Mouse (Mus musculus) Patski (cell line): ENCODE results near the gene Tmem263. TPM values are rescaled to one million over a fixed set of nuclear protein-coding genes. Genes with fewer than 3 reads are reported as not detected.
A peak's percentile ranks its signal among the peaks of the same experiment; 100 is the strongest.

ENCODE experiments used
- ATAC-seq: fragments of 100-300 bp; one replicate; pipeline ENCODE4 v1.8.0; 2021
- CTCF ChIA-PET: fragments of 350-600 bp; sonication (Branson Sonifier 250); formaldehyde crosslinking; loops from one replicate; lab custom pipeline; 2022; ENCODE audit warnings: inconsistent platforms; lab: Charles Lee
- POLR2A ChIA-PET: fragments of 350-600 bp; sonication (Branson Sonifier 250); formaldehyde crosslinking; loops from one replicate; lab custom pipeline; 2022; ENCODE audit warnings: antibody characterized with exemption, inconsistent platforms; lab: Charles Lee
- DNase-seq: peaks from one replicate; pipeline ENCODE4 v3.0.0-alpha.2; 2011; ENCODE audit warnings: low read depth, low spot score
- H3K27me3 ChIP-seq: fragments of 371-371 bp; one replicate; pipeline ENCODE4 v1.5.1; 2021
- CTCF ChIP-seq: fragments of 100-300 bp; IDR thresholded peaks from one replicate; pipeline ENCODE4 v1.5.1; 2021
- in situ Hi-C: fragments of 300-500 bp; cut with MboI; formaldehyde crosslinking; loops from 3 replicates; pipeline ENCODE4 v1.11.1; 2018; ENCODE audit warnings: low pct_unique_long_range_greater_than_20kb, mixed read lengths
- polyA plus RNA-seq: library from polyadenylated mRNA; unstranded; gene quantifications from one replicate; pipeline ENCODE4 v1.2.3, GENCODE M21; 2021

Tmem263 gene
- 26.5 TPM for polyA plus RNA-seq

GRCm38 (mm10) chr10:85102247-85103084 is at the start of gene Tmem263, which contains the start of gene Fhl4:
Gene Tmem263 (plus strand): TSS chr10:85102627.
Gene Fhl4 (minus strand): TSS chr10:85102495.
- DNase-seq: no peak
- ChIA-PET CTCF (interaction anchor here (1.0 kb wide), 1 partner anchor 18 kb away, joined by 3 read pairs; no protein-coding TSS in a partner anchor), POLR2A (no interaction called here)
- peak; percentile 86 for ATAC-seq
- TF ChIP-seq CTCF: no peak
- no peaks in the 10 kb centered on the region for H3K27me3 ChIP-seq
- in situ Hi-C loops: no loop called here

- in situ Hi-C loops: no loop called here
- no peaks in the 10 kb centered on the region for H3K27me3 ChIP-seq
- CTCF ChIA-PET: no interaction called here
- TF ChIP-seq CTCF: no peak
- DNase-seq (no peak), ATAC-seq (no peak)
- POLR2A ChIA-PET: no interaction called here
Observed at GRCm38 (mm10) chr10:85054876-85055275, 47.6 kb upstream of the Tmem263 start.

- ATAC-seq (no peak), DNase-seq (no peak)
- TF ChIP-seq CTCF: no peak
- POLR2A ChIA-PET: no interaction called here
- H3K27me3 ChIP-seq: no peaks in the 10 kb centered on the region
- in situ Hi-C loops: no loop called here
- CTCF ChIA-PET: no interaction called here
Observed at GRCm38 (mm10) chr10:85071605-85072152, 30.7 kb upstream of the Tmem263 start.

DNA sequence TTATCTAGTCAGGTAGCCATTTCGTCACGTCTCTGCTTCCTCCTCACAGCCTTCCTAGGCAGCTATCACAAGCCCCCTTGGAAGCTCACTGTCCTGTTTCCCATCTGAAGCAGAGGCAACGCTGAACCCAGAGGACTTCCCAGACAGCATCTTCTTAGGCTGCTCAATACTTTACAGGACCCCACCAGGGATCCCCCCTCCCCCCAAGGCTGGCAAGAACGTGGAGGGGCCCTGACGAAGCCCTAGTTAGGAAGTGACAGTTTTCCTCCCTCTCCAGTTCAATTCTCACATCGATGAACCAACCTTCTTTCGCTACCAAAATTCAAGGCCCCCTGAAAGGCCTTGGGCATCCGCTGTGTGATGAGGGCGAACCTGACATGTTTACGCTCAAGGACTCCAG is 586 bp upstream of the Tmem263 start:
- in situ Hi-C loops: no loop called here
- no peak for TF ChIP-seq CTCF
- ATAC-seq (no peak), DNase-seq (no peak)
- POLR2A ChIA-PET: no interaction called here
- no peaks in the 10 kb centered on the region for H3K27me3 ChIP-seq
- CTCF ChIA-PET: no interaction called here

- POLR2A ChIA-PET: no interaction called here
- ATAC-seq (peak; percentile 48), DNase-seq (no peak)
- in situ Hi-C loops: no loop called here
- TF ChIP-seq CTCF: no peak
- no peaks in the 10 kb centered on the region for H3K27me3 ChIP-seq
- CTCF ChIA-PET: interaction anchor here (1.0 kb wide), 1 partner anchor 17 kb away, joined by 3 read pairs; no protein-coding TSS in a partner anchor
Observed at GRCm38 (mm10) chr10:85103085-85103885, 858 bp downstream of the Tmem263 start.

DNA sequence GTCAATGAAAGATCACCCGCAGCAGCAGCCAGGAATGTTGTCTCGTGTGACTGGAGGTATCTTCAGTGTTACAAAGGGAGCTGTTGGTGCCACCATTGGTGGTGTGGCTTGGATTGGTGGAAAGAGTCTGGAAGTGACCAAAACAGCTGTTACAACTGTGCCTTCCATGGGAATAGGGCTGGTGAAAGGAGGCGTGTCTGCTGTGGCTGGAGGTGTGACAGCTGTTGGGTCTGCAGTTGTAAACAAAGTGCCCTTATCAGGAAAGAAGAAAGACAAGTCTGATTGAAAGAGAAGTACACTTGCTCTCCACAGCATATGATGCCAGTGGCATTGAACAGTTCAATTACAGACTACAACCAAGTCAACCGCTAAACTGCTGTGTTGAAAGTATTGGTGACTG is 12.0 kb downstream of the Tmem263 start:
- H3K27me3 ChIP-seq: no peaks in the 10 kb centered on the region
- in situ Hi-C loops: no loop called here
- POLR2A ChIA-PET: no interaction called here
- no peak for ATAC-seq
- CTCF ChIA-PET: interaction anchor here (2.5 kb wide), 1 partner anchor 13 kb away, joined by 8 read pairs; the partner anchor contains the start of gene Mterf2
- no peak for DNase-seq
- TF ChIP-seq CTCF: no peak

GRCm38 (mm10) chr10:85125184-85125583 is 22.8 kb downstream of the Tmem263 start:
- TF ChIP-seq CTCF: no peak
- in situ Hi-C loops: no loop called here
- ChIA-PET POLR2A (no interaction called here), CTCF (no interaction called here)
- DNase-seq (no peak), ATAC-seq (no peak)
- H3K27me3 ChIP-seq: no peaks in the 10 kb centered on the region

GRCm38 (mm10) chr10:85127395-85128287 is 25.2 kb downstream of the Tmem263 start, which contains the start of gene Mterf2:
Gene Mterf2 (minus strand): TSS chr10:85128027.
- ChIA-PET CTCF (interaction anchor here (0.6 to 1.8 kb wide), 3 partner anchors 9 to 14 kb away, joined by 3 to 8 read pairs (median 4); no protein-coding TSS in a partner anchor), POLR2A (interaction anchor here (0.7 kb wide), 1 partner anchor 12 kb away, joined by 3 read pairs; no protein-coding TSS in a partner anchor)
- DNase-seq (peak; percentile 81), ATAC-seq (peak; percentile 99)
- TF ChIP-seq CTCF: no peak
- H3K27me3 ChIP-seq: no peaks in the 10 kb centered on the region
- in situ Hi-C loops: no loop called here

DNA sequence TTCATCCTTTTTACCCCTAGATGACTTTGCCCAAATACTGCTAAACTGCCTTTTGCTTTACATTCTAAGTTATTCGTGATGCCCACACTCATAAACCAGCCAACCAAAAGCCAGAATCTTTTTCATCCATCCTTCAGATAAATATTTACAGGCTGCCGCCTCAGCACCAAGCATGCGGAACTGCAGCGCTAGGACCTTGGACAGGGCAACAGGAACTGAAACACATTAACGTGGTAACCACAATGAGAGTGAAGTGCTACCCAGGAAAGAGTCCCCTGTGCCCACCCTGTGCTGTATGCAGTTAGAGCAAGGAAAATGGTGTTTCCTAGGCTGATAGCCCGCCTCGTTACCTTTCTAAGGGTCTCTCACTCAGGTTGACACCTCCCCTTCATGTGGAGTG is 26.0 kb downstream of the Tmem263 start:
- no peak for TF ChIP-seq CTCF
- H3K27me3 ChIP-seq: no peaks in the 10 kb centered on the region
- ATAC-seq (peak; percentile 33), DNase-seq (peak; percentile 4)
- in situ Hi-C loops: no loop called here
- ChIA-PET POLR2A (no interaction called here), CTCF (interaction anchor here (1.1 to 1.8 kb wide), 2 partner anchors 9 to 15 kb away, joined by 3 to 8 read pairs; no protein-coding TSS in a partner anchor)
